Mouse (Mus musculus) kidney, postnatal 0 days (tissue): ENCODE results near the gene Doxl2. TPM values are rescaled to one million over a fixed set of nuclear protein-coding genes. Genes with fewer than 3 reads are reported as not detected.

Experiments
- ATAC-seq: fragments of 200-750 bp; cut with Nextera tagmentation; replicated peaks from 2 replicates; pipeline ENCODE4 v1.8.0; 2017; ENCODE audit warnings: low read depth, moderate number of reproducible peaks, moderate TSS enrichment, moderate library complexity; ENCODE audit not compliant: low FRiP score
- DNase-seq: peaks from one replicate; pipeline ENCODE4 v3.0.0-alpha.2; 2016; ENCODE audit warnings: low spot score
- H3K27ac ChIP-seq: fragments of 300-500 bp; sonication (generic); 2 replicates; pipeline ENCODE4 v1.5.1; 2014; ENCODE audit warnings: mild to moderate bottlenecking
- H3K27me3 ChIP-seq: fragments of 300-500 bp; sonication (generic); 2 replicates; pipeline ENCODE4 v1.6.1; 2014; ENCODE audit warnings: low read length, mixed read lengths; ENCODE audit not compliant: insufficient read depth
- H3K36me3 ChIP-seq: fragments of 300-500 bp; sonication (generic); 2 replicates; pipeline ENCODE4 v1.6.1; 2014; ENCODE audit warnings: low read length, mixed read lengths; ENCODE audit not compliant: insufficient read depth
- H3K4me1 ChIP-seq: fragments of 300-500 bp; sonication (generic); replicated peaks from 2 replicates; pipeline ENCODE4 v1.6.1; 2014; ENCODE audit warnings: antibody characterized with exemption, low read length, mixed read lengths; ENCODE audit not compliant: insufficient read depth
- H3K4me2 ChIP-seq: fragments of 300-500 bp; sonication (generic); 2 replicates; pipeline ENCODE4 v1.6.1; 2014; ENCODE audit warnings: mild to moderate bottlenecking, low read length, moderate library complexity, mixed read lengths
- H3K4me3 ChIP-seq: fragments of 300-500 bp; sonication (generic); replicated peaks from 2 replicates; pipeline ENCODE4 v1.5.1; 2014; ENCODE audit warnings: low read depth, low read length
- H3K9ac ChIP-seq: fragments of 300-500 bp; sonication (generic); 2 replicates; pipeline ENCODE4 v1.6.1; 2014; ENCODE audit warnings: low read depth, low read length
- H3K9me3 ChIP-seq: fragments of 300-500 bp; sonication (generic); replicated peaks from 2 replicates; pipeline ENCODE4 v1.6.1; 2016; ENCODE audit warnings: low read length, inconsistent platforms, mixed read lengths
- CTCF ChIP-seq: IDR thresholded peaks from 2 replicates; pipeline ENCODE4 v1.5.1; 2016; ENCODE audit warnings: antibody characterized with exemption, low read depth, mild to moderate bottlenecking, moderate library complexity
- WGBS: fragments of 180-500 bp; shearing (Covaris S2); extraction: QIAGEN DNeasy Blood & Tissue Kit; methylation state at CpG from one replicate; pipeline ENCODE4 v1.1.7; 2014; 5-methylcytosine and 5-hydroxymethylcytosine counted together
- polyA plus RNA-seq: library from polyadenylated mRNA; unstranded; fragments of >200 nt; fragmentation: Nextera tagmentation; extraction: Ambion mirVana; gene quantifications from 2 replicates; pipeline ENCODE4 v1.2.1, GENCODE M21; 2015

Gene Doxl2
- polyA plus RNA-seq, 1 experiment from 2014 or later: not detected

DNA sequence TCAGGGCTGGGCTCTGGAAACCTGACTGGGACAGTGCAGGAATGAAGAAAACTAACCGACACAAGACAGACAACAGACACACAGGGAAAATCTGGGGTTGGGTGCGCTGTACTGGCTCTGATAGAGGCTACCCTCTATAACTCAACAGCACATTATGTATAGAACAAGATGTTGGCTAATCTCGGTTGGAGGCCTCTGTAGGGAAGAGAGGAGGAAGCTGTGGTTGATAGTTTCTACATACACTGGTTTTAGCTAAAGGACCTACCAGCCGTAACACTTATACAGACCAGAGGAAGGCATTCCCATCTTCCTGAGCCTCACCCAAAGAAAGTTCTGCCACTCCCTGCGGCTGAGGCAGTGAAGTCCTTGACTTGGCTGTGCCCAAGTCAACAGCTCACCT, 51.7 kb downstream of the Doxl2 start:
- 90% methylated on average over 5 of the region's 5 CpGs for WGBS
- TF ChIP-seq CTCF: no peak
- DNase-seq (no peak), ATAC-seq (no peak)
- H3K4me1 ChIP-seq: no peaks in the 10 kb centered on the region
- no peak overlapping the region for H3K4me3 ChIP-seq
- no peaks in the 10 kb centered on the region for H3K27me3 ChIP-seq
- no peaks in the 10 kb centered on the region for H3K9me3 ChIP-seq
- no peak overlapping the region for H3K9ac ChIP-seq
- H3K4me2 ChIP-seq: no peak overlapping the region
- H3K36me3 ChIP-seq: no peaks in the 10 kb centered on the region
- no peak overlapping the region for H3K27ac ChIP-seq

DNA sequence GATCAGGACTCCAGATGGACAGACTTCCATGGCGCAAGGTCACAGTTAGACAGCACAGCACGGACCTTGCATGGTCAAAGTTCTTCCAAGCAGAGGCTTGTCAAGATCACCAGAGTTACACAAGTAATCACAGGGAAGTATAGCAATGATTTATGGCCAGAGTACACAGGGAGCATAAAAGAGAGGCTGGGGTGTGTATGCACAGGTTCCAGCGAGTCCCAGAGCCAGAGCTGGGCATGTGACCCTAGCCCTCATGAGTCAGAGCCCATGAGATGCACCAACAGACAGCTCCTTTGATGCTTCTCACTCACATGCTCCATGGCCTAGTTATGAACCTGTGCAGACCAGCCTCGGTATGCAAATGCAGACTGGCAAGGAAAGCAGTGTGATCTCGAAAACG, 53.3 kb downstream of the Doxl2 start:
- ATAC-seq (peak; percentile 57; the same call in 1 of the 2 replicates), DNase-seq (no peak)
- no peak overlapping the region for H3K4me3 ChIP-seq
- no peak overlapping the region for H3K27ac ChIP-seq
- TF ChIP-seq CTCF: no peak
- no peaks in the 10 kb centered on the region for H3K9me3 ChIP-seq
- no peak overlapping the region for H3K4me2 ChIP-seq
- no peaks in the 10 kb centered on the region for H3K4me1 ChIP-seq
- H3K9ac ChIP-seq: no peak overlapping the region
- WGBS: 65% methylated on average over 6 of the region's 6 CpGs
- H3K27me3 ChIP-seq: no peaks in the 10 kb centered on the region
- no peaks in the 10 kb centered on the region for H3K36me3 ChIP-seq

Other genes with a start within 250 kb of the Doxl2 start
- gene Gimap1, start 235.9 kb upstream of the Doxl2 start, polyA plus RNA-seq: 26.8 and 29.7 TPM in 2 replicates
- 26.4 and 32.2 TPM in 2 replicates for gene Gimap5, start 228.8 kb upstream of the Doxl2 start, polyA plus RNA-seq
- 0.13 and 0.17 TPM in 2 replicates for gene Gimap3, start 204.1 kb upstream of the Doxl2 start, polyA plus RNA-seq
- 315 and 333 TPM in 2 replicates for gene Tmem176a, start 134.0 kb upstream of the Doxl2 start, polyA plus RNA-seq
- gene Tmem176b, start 133.5 kb upstream of the Doxl2 start, polyA plus RNA-seq: 669 and 685 TPM in 2 replicates
- gene Aoc1, start 102.1 kb upstream of the Doxl2 start, polyA plus RNA-seq: 9.9 and 11.0 TPM in 2 replicates
- gene 1600015I10Rik, start 45.1 kb upstream of the Doxl2 start, polyA plus RNA-seq: not detected in 2 replicates
- gene Svs1, start 11.9 kb downstream of the Doxl2 start, polyA plus RNA-seq: not detected in 2 replicates
- gene Gpnmb, start 61.6 kb downstream of the Doxl2 start, polyA plus RNA-seq: 0.36 and 0.47 TPM in 2 replicates
- 113 and 123 TPM in 2 replicates for gene Malsu1, start 98.8 kb downstream of the Doxl2 start, polyA plus RNA-seq
- gene Igf2bp3, start 240.0 kb downstream of the Doxl2 start, polyA plus RNA-seq: 20.5 and 20.6 TPM in 2 replicates